ENCODE assay signal across 15 mouse cellular contexts in the genomic region with DNA sequence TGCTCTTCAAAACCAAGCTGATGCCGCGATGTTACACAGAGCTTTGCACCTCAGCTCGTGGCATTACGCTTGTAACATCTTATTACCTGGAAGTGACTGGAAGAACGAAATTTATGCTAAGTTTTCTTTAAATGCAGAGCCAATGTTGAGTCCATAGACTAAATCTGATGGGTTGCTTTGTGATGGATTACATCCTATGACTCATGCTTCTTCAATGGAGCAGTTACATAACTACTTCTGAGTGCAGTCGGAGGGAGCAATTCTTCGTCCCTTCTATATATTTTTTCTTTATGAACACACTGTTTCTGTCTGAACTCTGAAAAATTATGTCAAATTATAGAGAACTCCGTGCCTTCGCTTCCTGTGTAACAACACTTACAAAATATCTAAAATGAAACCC.
"Had no signal": no experiment of that assay in that cellular context is flagged by ENCODE, and none has a peak within 500 bp of the region (broad histone marks: within the 10 kb centered on the region; RNA-seq: fewer than 3 reads in every experiment).

No protein-coding gene starts in this region.

- H3K27ac ChIP-seq: lung, embryonic 15.5 days; macrophage; midbrain, embryonic 13.5 days; midbrain, embryonic 15.5 days; neural tube, embryonic 12.5 days; stomach, embryonic 15.5 days; stomach, postnatal 0 days had no signal

- DNase-seq: lung, adult 2 months; lung, postnatal 14 days; lung, postnatal 36 days; right cerebral cortex, postnatal 14 days; thymus, adult 2 months; thymus, postnatal 25 days; thymus, postnatal 4 days had no signal

- H3K4me3 ChIP-seq: lung, embryonic 15.5 days; megakaryocyte, embryonic 14.5 days; midbrain, embryonic 13.5 days; midbrain, embryonic 15.5 days; neural tube, embryonic 12.5 days; stomach, embryonic 15.5 days had no signal
